Mouse (Mus musculus) embryonic facial prominence, embryonic 14.5 days (tissue): Measurements from ENCODE around the gene Nck1. TPM values are rescaled to one million over a fixed set of nuclear protein-coding genes. Genes with fewer than 3 reads are reported as not detected.

Experiments used
- ATAC-seq: fragments of 200-750 bp; cut with Nextera tagmentation; 2 replicates; pipeline ENCODE4 v1.8.0; 2017; ENCODE audit warnings: low read depth, moderate number of reproducible peaks, moderate TSS enrichment
- DNase-seq: peaks from one replicate; pipeline ENCODE4 v3.0.0-alpha.2; 2015; ENCODE audit warnings: low spot score
- H3K27ac ChIP-seq: fragments of 300-500 bp; sonication (generic); replicated peaks from 2 replicates; pipeline ENCODE4 v1.5.1; 2014; ENCODE audit warnings: low read depth, mild to moderate bottlenecking, low read length, moderate library complexity
- H3K27me3 ChIP-seq: fragments of 300-500 bp; sonication (generic); replicated peaks from 2 replicates; pipeline ENCODE4 v1.6.1; 2014; ENCODE audit warnings: low read length; ENCODE audit not compliant: control insufficient read depth, insufficient read depth
- H3K36me3 ChIP-seq: fragments of 300-500 bp; sonication (generic); 2 replicates; pipeline ENCODE4 v1.6.1; 2014; ENCODE audit warnings: low read length, mixed read lengths; ENCODE audit not compliant: control insufficient read depth, insufficient read depth
- H3K4me1 ChIP-seq: fragments of 300-500 bp; sonication (generic); 2 replicates; pipeline ENCODE4 v1.6.1; 2014; ENCODE audit warnings: antibody characterized with exemption, low read length; ENCODE audit not compliant: control insufficient read depth, insufficient read depth
- H3K4me2 ChIP-seq: fragments of 300-500 bp; sonication (generic); 2 replicates; pipeline ENCODE4 v1.6.1; 2014; ENCODE audit warnings: low read depth, mild to moderate bottlenecking, low read length, moderate library complexity, mixed read lengths
- H3K4me3 ChIP-seq: fragments of 300-500 bp; sonication (generic); 2 replicates; pipeline ENCODE4 v1.5.1; 2014; ENCODE audit warnings: low read depth, mild to moderate bottlenecking, low read length
- H3K9ac ChIP-seq: fragments of 300-500 bp; sonication (generic); 2 replicates; pipeline ENCODE4 v1.6.1; 2014; ENCODE audit warnings: low read depth, mild to moderate bottlenecking, low read length, moderate library complexity, mixed read lengths
- H3K9me3 ChIP-seq: fragments of 300-500 bp; sonication (generic); 2 replicates; pipeline ENCODE4 v1.6.1; 2016; ENCODE audit warnings: low read length; ENCODE audit not compliant: control insufficient read depth
- WGBS: fragments of 180-500 bp; shearing (Covaris S2); extraction: QIAGEN DNeasy Blood & Tissue Kit; methylation state at CpG from one replicate; pipeline ENCODE4 v1.1.7; 2014; 5-methylcytosine and 5-hydroxymethylcytosine counted together
- polyA plus RNA-seq: library from polyadenylated mRNA; unstranded; fragments of >200 nt; fragmentation: Nextera tagmentation; extraction: Ambion mirVana; gene quantifications from 2 replicates; pipeline ENCODE4 v1.2.1, GENCODE M21; 2014

Gene Nck1
- polyA plus RNA-seq, 1 experiment from 2014 or later, result 78.7 TPM

DNA sequence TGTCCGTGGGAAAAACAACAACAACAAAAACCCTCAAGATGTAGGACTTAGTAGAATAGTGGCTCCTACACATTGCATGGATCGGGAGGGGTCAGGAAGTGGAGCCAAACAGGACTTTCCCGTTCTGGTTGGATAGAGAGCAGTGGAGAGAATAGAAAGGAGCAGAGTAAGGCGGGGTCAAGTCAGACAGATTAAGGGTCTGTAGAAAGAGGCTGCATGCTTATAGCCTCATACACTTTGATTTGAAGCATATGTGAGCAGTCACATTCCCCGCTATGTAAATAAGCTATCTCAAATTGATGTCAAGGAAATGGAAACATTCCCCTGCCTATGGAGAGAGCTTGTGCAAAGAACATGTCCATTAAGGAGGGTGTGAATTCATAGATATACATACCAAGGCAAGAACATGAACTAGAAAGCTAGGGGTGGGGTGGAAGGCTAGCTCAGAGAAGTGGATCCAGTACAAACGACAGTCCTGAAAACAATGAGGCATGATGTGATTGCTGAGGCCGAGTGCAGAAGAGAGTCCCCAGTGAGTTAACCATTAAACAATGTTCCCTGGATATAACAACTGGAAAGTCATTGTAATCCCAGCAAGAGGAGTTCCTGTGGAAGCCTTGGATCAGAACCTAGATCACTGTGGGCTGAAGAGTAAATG lies 57.7 kb downstream of the Nck1 start:
- DNase-seq (peak; percentile 44), ATAC-seq (no peak; the same call in 1 of the 2 replicates)
- Histone ChIP-seq H3K9ac (no peak overlapping the region), H3K27ac (no peak overlapping the region), H3K9me3 (no peaks in the 10 kb centered on the region), H3K4me2 (no peak overlapping the region), H3K27me3 (no peaks in the 10 kb centered on the region), H3K4me3 (no peak overlapping the region), H3K4me1 (peaks cover 10% of the 10 kb centered on the region), H3K36me3 (peaks cover 10% of the 10 kb centered on the region; the same call in 1 of the 2 replicates)
- 43% methylated on average over 7 of the region's 7 CpGs for WGBS

DNA sequence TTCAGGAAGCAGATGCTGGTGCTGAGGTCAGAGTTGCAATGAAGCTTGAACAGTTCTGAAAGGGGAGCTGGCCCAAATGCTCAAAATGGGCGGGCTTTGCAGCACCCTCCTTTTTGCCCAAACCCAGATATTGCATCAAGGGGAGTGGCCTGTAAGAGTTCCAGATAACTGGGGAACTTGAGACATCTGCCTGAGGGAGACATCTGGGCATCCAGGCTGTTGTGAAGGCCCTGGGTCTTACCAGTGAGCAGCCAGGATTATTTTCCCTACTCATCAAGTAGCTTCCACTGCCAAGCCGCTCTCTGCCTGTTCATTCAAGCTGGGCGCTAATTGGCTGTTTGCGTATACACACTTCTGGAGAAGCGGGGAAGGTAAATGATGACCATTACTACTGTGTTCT lies 59.5 kb downstream of the Nck1 start, which contains the start of gene Il20rb:
Gene Il20rb (minus strand): TSS at position 358 of the 400 bp plus-strand sequence.
- H3K4me3 ChIP-seq, result no peak within 1 kb of the TSS
- WGBS, result 83% methylated on average over 5 of the region's 5 CpGs
- no peaks in the 10 kb centered on the region for H3K9me3 ChIP-seq
- ATAC-seq, result no peak
- no peak within 1 kb of the TSS for H3K4me2 ChIP-seq
- no peak within 1 kb of the TSS for H3K27ac ChIP-seq
- peak; percentile 32 for DNase-seq
- peaks cover 10% of the 10 kb centered on the region for H3K4me1 ChIP-seq
- H3K27me3 ChIP-seq, result no peaks in the 10 kb centered on the region
- H3K9ac ChIP-seq, result no peak within 1 kb of the TSS
- H3K36me3 ChIP-seq, result peaks cover 10% of the 10 kb centered on the region; the same call in 1 of the 2 replicates

DNA sequence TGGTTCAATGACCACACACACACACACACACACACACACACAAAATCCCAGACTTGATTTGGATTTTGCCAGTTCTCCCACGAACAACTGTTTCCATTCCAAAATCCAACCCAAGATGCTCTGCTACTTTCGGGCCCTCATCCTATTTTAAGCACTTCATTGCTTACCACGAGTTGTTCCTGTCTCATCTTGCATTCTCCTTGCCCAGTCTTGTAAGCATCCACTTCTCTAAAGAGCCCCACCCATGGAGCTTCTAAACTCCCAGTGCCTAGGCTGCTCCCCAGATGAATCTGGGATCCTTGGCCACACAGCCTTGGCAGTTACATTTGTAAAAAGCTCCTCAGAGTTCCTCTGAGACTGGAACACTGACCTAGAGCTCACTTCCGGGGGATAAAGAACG lies 62.6 kb downstream of the Nck1 start:
- H3K4me3 ChIP-seq, result no peak overlapping the region
- H3K4me2 ChIP-seq, result no peak overlapping the region
- no peaks in the 10 kb centered on the region for H3K36me3 ChIP-seq
- H3K4me1 ChIP-seq, result peaks cover 5% of the 10 kb centered on the region
- no peak overlapping the region for H3K27ac ChIP-seq
- H3K27me3 ChIP-seq, result no peaks in the 10 kb centered on the region
- no peak overlapping the region for H3K9ac ChIP-seq
- ATAC-seq (no peak), DNase-seq (no peak)
- H3K9me3 ChIP-seq, result no peaks in the 10 kb centered on the region
- 77% methylated on average over 5 of the region's 5 CpGs for WGBS

DNA sequence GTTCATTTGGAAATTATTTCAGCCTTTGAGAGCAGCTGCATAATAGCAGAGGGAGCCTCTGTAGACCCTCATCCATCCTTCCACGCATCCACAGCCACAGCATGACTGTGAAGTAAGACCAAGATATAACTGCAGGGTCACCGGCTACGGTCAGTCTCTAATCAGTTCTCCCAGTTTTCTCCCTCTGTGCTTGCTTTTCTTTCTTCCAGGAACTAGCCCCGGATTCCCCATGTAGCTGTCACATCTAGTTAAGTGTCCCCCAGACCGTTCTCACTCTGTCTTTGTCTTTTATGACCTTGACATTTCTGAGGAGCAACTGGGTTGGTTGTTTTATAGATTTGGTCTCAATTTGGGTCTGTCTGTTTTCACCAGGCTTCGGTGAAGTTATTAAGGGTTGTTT lies 64.3 kb downstream of the Nck1 start:
- no peaks in the 10 kb centered on the region for H3K27me3 ChIP-seq
- H3K36me3 ChIP-seq, result no peaks in the 10 kb centered on the region
- no peak overlapping the region for H3K4me2 ChIP-seq
- peaks cover 9% of the 10 kb centered on the region; the same call in 1 of the 2 replicates for H3K9me3 ChIP-seq
- H3K4me1 ChIP-seq, result no peaks in the 10 kb centered on the region; the same call in 1 of the 2 replicates
- no peak overlapping the region for H3K27ac ChIP-seq
- H3K9ac ChIP-seq, result no peak overlapping the region
- 86% methylated on average over 6 of the region's 6 CpGs for WGBS
- ATAC-seq (no peak), DNase-seq (no peak)
- no peak overlapping the region for H3K4me3 ChIP-seq

DNA sequence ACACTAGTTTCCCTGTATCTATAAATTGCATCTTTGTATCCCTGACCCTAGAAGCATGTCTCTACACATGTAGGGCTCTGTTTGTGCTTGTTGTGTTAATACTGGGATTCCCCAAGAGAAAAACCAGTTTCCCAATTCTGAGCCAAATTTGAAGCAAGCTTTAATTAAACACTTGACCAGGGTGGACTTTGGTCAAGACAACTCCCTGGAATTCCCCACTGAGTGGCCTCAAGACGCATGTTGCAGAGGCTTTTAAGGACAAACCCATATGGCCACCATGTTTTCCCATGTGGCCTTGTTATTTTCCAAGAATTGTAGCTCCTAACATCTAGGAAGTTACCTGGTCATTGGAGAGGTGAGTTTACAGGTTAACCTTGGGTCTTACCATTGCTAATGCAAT lies 71.9 kb downstream of the Nck1 start:
- no peak overlapping the region for H3K27ac ChIP-seq
- WGBS, result 84% methylated on average over 1 of the region's 1 CpGs
- H3K27me3 ChIP-seq, result no peaks in the 10 kb centered on the region
- H3K9ac ChIP-seq, result no peak overlapping the region
- no peak overlapping the region for H3K4me2 ChIP-seq
- no peak overlapping the region for H3K4me3 ChIP-seq
- DNase-seq, result no peak
- H3K36me3 ChIP-seq, result no peaks in the 10 kb centered on the region
- no peak for ATAC-seq
- peaks cover 11% of the 10 kb centered on the region; the same call in 1 of the 2 replicates for H3K9me3 ChIP-seq
- 0 out of 2 replicates have a peak, but pooled peaks cover 4% of the 10 kb centered on the region for H3K4me1 ChIP-seq

DNA sequence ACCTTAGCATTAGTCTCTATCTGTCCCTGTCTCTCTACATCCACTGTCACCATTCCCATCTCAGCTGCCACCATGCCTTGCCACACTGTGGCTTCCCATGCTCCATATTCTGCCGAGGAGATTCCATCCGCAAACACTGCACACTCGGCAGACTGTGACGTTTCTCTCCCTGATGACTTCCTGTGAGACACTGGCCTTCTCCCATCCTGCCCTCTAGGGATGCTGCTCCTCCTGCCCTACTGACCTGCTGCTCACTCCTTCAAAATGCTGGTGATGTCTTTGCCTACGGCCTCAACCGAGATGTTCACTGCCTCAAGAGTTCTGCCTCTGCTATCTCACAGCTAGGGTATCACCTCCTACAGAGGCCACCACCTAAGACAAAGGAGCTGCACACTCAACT lies 72.6 kb downstream of the Nck1 start:
- no peak overlapping the region for H3K4me2 ChIP-seq
- 0 out of 2 replicates have a peak, but pooled peaks cover 4% of the 10 kb centered on the region for H3K4me1 ChIP-seq
- DNase-seq, result no peak
- ATAC-seq, result no peak
- H3K4me3 ChIP-seq, result no peak overlapping the region
- no peak overlapping the region for H3K9ac ChIP-seq
- H3K9me3 ChIP-seq, result peaks cover 11% of the 10 kb centered on the region; the same call in 1 of the 2 replicates
- no peaks in the 10 kb centered on the region for H3K36me3 ChIP-seq
- no peaks in the 10 kb centered on the region for H3K27me3 ChIP-seq
- WGBS, result 74% methylated on average over 6 of the region's 6 CpGs
- H3K27ac ChIP-seq, result no peak overlapping the region

DNA sequence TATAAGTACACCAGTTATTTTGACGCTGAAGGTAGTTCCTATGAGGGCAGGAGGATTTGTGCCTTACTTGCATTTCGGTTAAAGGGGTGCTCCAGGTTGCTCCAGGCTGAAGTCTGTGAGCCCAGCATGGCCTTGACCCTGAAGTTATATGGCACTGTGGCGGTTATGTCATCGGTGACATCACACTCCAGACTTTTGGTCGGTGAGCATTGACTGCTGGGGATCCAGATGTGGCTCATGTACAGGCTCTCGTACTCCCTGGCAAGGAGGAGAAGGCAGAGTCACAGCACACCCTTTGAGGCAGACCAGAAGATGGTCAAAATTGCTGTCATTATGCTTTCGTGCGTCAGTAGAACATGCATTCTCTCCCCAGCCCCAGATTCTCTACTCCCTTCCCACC lies 73.0 kb downstream of the Nck1 start:
- H3K9me3 ChIP-seq, result peaks cover 11% of the 10 kb centered on the region; the same call in 1 of the 2 replicates
- WGBS, result 86% methylated on average over 8 of the region's 8 CpGs
- ATAC-seq (no peak), DNase-seq (no peak)
- H3K27me3 ChIP-seq, result no peaks in the 10 kb centered on the region
- no peak overlapping the region for H3K4me3 ChIP-seq
- 0 out of 2 replicates have a peak, but pooled peaks cover 4% of the 10 kb centered on the region for H3K4me1 ChIP-seq
- H3K27ac ChIP-seq, result no peak overlapping the region
- H3K9ac ChIP-seq, result no peak overlapping the region
- H3K36me3 ChIP-seq, result no peaks in the 10 kb centered on the region
- H3K4me2 ChIP-seq, result no peak overlapping the region

DNA sequence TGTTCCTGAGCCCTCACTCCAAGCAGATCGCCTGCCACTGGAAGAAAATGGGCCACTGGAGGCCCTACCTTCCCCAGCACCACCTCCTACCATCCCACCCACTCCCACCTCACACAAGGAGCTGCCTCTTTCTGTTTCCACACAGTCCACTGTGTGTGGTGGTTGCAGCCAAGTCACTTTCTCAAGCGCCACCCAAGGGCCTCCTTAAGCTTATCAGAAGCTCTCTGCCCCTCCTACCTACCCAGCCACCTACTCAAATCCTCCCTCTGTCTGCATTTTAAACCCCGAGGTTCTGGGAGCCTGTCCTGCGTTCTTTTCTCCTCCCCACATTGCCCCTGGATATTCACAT lies 74.4 kb downstream of the Nck1 start:
- Histone ChIP-seq H3K4me1 (0 out of 2 replicates have a peak, but pooled peaks cover 4% of the 10 kb centered on the region), H3K27me3 (no peaks in the 10 kb centered on the region), H3K4me3 (no peak overlapping the region), H3K36me3 (no peaks in the 10 kb centered on the region), H3K4me2 (no peak overlapping the region), H3K27ac (no peak overlapping the region), H3K9ac (no peak overlapping the region), H3K9me3 (peaks cover 2% of the 10 kb centered on the region; the same call in 1 of the 2 replicates)
- ATAC-seq (no peak), DNase-seq (no peak)
- 69% methylated on average over 4 of the region's 4 CpGs for WGBS
